Mouse (Mus musculus) spleen, embryonic (tissue): ENCODE results near the gene Skil.

Source experiments
- CTCF ChIA-PET: fragments of 350-600 bp; sonication (Branson Sonifier 250); formaldehyde crosslinking; loops from one replicate; lab custom pipeline; 2022; lab: Charles Lee

Skil gene

GRCm38 (mm10) chr3:31094531-31095178, at the start of gene Skil:
Skil (plus strand) TSS chr3:31095058.
- CTCF ChIA-PET: interaction anchor here (0.7 to 1.1 kb wide), 2 partner anchors 18 to 451 kb away, joined by 3 to 4 read pairs; partner anchors contain the start of gene Lrriq4

GRCm38 (mm10) chr3:31047263-31047662, 47.6 kb upstream of the Skil start:
- CTCF ChIA-PET: interaction anchor here (0.5 to 1.4 kb wide), 2 partner anchors 14 to 92 kb away, joined by 4 to 5 read pairs; no protein-coding TSS in a partner anchor

GRCm38 (mm10) chr3:31049087-31049486, 45.8 kb upstream of the Skil start:
- CTCF ChIA-PET: no interaction called here

GRCm38 (mm10) chr3:31050375-31050774, 44.5 kb upstream of the Skil start:
- CTCF ChIA-PET: interaction anchor here (0.7 kb wide), 1 partner anchor 97 kb away, joined by 12 read pairs; no protein-coding TSS in a partner anchor

- CTCF ChIA-PET: no interaction called here
These were observed 43.1 kb upstream of the Skil start for GRCm38 (mm10) chr3:31051730-31052129.

GRCm38 (mm10) chr3:31053191-31053590, 41.7 kb upstream of the Skil start:
- CTCF ChIA-PET: no interaction called here

GRCm38 (mm10) chr3:31054888-31055287, 40.0 kb upstream of the Skil start:
- CTCF ChIA-PET: no interaction called here

GRCm38 (mm10) chr3:31056047-31056650, 38.7 kb upstream of the Skil start:
- CTCF ChIA-PET: interaction anchor here (0.6 to 1.2 kb wide), 4 partner anchors 14 to 468 kb away, joined by 3 to 7 read pairs (median 4); no protein-coding TSS in a partner anchor

- CTCF ChIA-PET: interaction anchor here (1.2 kb wide), 1 partner anchor 82 kb away, joined by 4 read pairs; no protein-coding TSS in a partner anchor
These were observed 37.9 kb upstream of the Skil start for GRCm38 (mm10) chr3:31056651-31057627.

- CTCF ChIA-PET: interaction anchor here (1.1 to 1.5 kb wide), 2 partner anchors 14 to 78 kb away, joined by 5 read pairs; no protein-coding TSS in a partner anchor
These were observed 34.1 kb upstream of the Skil start for GRCm38 (mm10) chr3:31060745-31061102.

- CTCF ChIA-PET: interaction anchor here (1.1 to 1.5 kb wide), 2 partner anchors 15 to 77 kb away, joined by 5 read pairs; no protein-coding TSS in a partner anchor
These were observed 33.6 kb upstream of the Skil start for GRCm38 (mm10) chr3:31061103-31061785.

GRCm38 (mm10) chr3:31061786-31062120, 33.1 kb upstream of the Skil start:
- CTCF ChIA-PET: interaction anchor here (1.5 kb wide), 1 partner anchor 77 kb away, joined by 5 read pairs; no protein-coding TSS in a partner anchor

GRCm38 (mm10) chr3:31062325-31062724, 32.5 kb upstream of the Skil start:
- CTCF ChIA-PET: no interaction called here

- CTCF ChIA-PET: no interaction called here
These were observed 26.4 kb upstream of the Skil start for GRCm38 (mm10) chr3:31068482-31068881.

- CTCF ChIA-PET: interaction anchor here (0.5 kb wide), 1 partner anchor 209 kb away, joined by 5 read pairs; no protein-coding TSS in a partner anchor
These were observed 23.1 kb upstream of the Skil start for GRCm38 (mm10) chr3:31071804-31072203.

GRCm38 (mm10) chr3:31075808-31076207, 19.1 kb upstream of the Skil start:
- CTCF ChIA-PET: no interaction called here

GRCm38 (mm10) chr3:31077068-31077703, 17.7 kb upstream of the Skil start:
- CTCF ChIA-PET: no interaction called here

GRCm38 (mm10) chr3:31079450-31079849, 15.4 kb upstream of the Skil start:
- CTCF ChIA-PET: no interaction called here

GRCm38 (mm10) chr3:31080791-31081502, 13.9 kb upstream of the Skil start:
- CTCF ChIA-PET: no interaction called here
